Mouse (Mus musculus): ENCODE data around the gene Bdkrb2.

- no peak for TF ChIP-seq CTCF (IDR thresholded peaks at IDR 0.05; ENCODE audit: control insufficient read depth, insufficient read depth, low read length)
- no peak for TF ChIP-seq POLR2A (IDR thresholded peaks at IDR 0.05; ENCODE audit: borderline replicate concordance, control insufficient read depth, low read depth, low read length)
Measured at GRCm38 (mm10) chr12:105561007-105561534, 2.0 kb upstream of the Bdkrb2 start.

Measured in bone marrow, adult 2 months (tissue).